Mouse (Mus musculus) lung, postnatal 4 days (tissue): ENCODE measurements around the gene Tmem176b.
"Not testable (repeated sequence)": the region's sequence is repeated elsewhere in the genome, so short reads cannot be mapped to it uniquely, and the experiment has no call there.

Source experiments
- DNase-seq, 2 experiments: peaks; one replicate each; pipeline ENCODE4 v3.0.0; 2021

Gene Tmem176b

GRCm38 (mm10) chr6:48840371-48840969 lies 826 bp downstream of the Tmem176b start, which contains the start of gene Tmem176a:
Gene Tmem176a, plus strand, starts transcription at chr6:48840919.
- DNase-seq: peak; percentile 68 to 70

GRCm38 (mm10) chr6:48838321-48839080 lies 2.8 kb downstream of the Tmem176b start:
- DNase-seq: no peak

DNA sequence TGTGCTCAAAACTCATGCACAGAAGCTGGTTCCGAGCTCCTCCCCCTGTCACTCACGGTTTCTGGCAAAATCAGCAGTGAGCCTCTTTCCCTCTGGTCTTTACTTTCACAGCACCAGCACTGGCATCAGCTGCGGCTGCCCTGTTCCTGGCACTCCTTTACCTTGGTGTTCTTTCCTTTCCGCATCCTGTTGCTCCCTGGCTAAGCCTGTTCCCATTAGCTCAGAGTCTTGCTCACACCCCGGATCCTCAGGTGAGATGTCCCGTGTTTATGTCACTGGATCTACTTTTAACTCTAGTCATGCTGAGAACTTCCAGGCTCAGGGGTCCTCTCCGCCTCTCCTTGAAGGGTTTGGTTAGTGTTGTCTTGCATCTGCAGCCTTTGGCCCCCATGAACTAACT lies 3.8 kb downstream of the Tmem176b start:
- no peak for DNase-seq

- DNase-seq: no peak
These were observed 5.2 kb downstream of the Tmem176b start for GRCm38 (mm10) chr6:48836146-48836545.

GRCm38 (mm10) chr6:48835241-48835640 lies 6.1 kb downstream of the Tmem176b start:
- no peak for DNase-seq

DNA sequence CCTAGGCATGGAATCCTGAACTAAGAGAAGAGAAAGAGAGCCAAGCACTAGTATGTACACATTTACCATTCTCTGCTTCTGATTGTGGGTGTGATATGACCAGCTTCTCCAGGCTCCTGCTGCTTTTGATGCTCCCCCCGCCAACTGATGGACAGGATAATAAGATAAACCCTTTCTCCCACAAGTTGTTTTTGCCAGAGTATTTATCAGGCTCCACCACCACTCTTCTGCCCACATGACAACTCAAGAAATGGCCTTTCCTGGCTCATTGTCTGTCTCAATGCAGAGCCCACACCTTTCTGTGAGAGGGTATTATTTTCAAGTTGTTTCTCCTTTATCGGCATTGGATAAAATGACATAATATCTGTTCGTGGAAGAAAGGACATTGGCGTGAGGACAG lies 7.8 kb downstream of the Tmem176b start:
- DNase-seq: no peak

- no peak for DNase-seq
These were observed 8.9 kb downstream of the Tmem176b start for GRCm38 (mm10) chr6:48832426-48832825.

GRCm38 (mm10) chr6:48831141-48831540 lies 10.2 kb downstream of the Tmem176b start:
- no peak for DNase-seq

DNA sequence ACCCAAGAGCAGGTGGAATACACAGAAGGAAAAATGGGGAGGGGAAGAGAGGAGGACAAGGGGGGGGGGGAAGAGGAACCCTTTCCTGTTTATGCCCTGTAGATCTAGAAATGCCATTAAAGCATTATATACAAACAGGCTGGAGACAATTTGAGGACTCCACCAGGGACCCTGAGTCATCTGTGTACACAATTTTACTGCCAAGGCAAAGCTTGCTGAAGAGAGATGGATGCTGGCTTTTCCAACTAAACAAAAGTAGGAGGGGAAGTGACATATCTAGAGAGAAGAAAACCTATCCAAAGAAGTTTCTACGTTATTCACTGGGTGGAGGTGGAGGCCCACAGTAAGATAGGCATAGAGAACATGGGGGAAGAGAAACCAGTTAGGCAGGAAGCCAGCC lies 11.1 kb downstream of the Tmem176b start:
- peak in 1 of 2 experiments; percentile 4 for DNase-seq

GRCm38 (mm10) chr6:48829651-48830050 lies 11.6 kb downstream of the Tmem176b start:
- peak in 1 of 2 experiments; percentile 6 for DNase-seq

- peak in 1 of 2 experiments; percentile 9 for DNase-seq
These were observed 12.3 kb downstream of the Tmem176b start for GRCm38 (mm10) chr6:48828976-48829375.

DNA sequence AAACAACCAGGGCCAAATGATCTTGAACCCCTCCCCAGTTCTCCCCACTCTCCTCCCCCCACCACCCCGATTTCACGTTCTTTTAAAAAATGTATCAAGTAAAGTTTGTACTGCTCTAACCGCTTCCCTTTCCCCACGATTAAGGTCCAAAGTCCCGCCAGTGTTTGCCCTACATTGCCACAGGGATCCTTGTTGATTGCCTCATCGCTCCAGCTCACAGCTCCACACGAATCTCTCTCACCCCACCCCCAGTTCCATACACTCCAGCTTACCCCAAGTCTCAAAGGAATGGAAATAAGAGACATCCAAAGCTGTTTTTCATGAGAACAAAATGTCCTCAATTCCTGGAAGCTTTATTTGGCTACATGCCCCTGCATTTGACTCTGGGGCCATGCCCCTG lies 16.3 kb downstream of the Tmem176b start:
- no peak for DNase-seq

- DNase-seq: not testable (repeated sequence)
These were observed 19.1 kb downstream of the Tmem176b start for GRCm38 (mm10) chr6:48821991-48822785.

DNA sequence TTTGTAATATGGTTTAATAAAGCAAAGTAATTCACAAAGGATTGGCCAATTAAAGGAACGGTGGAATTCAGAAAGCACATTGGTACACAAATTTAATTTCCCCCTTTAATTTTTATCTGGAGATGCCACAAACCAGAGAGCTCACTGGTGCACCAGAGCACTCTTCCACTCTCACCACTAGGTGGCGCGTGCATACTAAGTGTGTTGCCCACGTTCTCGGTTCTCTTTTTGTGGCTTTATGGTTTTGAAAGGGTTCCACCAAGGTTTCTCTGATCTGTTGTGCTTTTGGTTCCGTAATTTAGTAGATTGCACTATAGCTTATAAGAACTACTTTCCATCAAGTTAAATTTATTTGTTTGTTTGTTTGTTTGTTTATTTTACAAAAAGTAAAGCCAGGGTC lies 23.5 kb downstream of the Tmem176b start:
- peak; percentile 72 to 84 for DNase-seq

- DNase-seq: no peak
These were observed 26.3 kb downstream of the Tmem176b start for GRCm38 (mm10) chr6:48815013-48815412.

GRCm38 (mm10) chr6:48809494-48810219 lies 31.6 kb downstream of the Tmem176b start:
- DNase-seq: no peak

DNA sequence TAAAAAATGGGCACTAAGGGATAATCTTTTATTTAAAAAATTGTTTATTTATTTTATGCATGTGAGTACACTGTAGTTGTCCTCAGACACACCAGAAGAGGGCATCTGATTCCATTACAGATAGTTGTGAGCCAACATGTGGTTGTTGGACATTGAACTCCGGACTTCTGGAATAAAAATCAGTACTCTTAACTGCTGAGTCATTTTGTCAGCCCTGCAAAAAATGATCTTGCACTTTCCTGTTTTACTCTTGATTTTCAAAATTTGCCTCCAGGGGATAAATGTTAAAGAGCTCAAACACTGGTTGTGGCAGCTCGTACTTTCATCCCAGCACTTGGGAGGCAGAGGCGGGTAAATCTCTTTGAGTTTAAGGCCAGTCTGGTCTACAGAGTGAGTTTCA lies 34.5 kb downstream of the Tmem176b start:
- DNase-seq: no peak

DNA sequence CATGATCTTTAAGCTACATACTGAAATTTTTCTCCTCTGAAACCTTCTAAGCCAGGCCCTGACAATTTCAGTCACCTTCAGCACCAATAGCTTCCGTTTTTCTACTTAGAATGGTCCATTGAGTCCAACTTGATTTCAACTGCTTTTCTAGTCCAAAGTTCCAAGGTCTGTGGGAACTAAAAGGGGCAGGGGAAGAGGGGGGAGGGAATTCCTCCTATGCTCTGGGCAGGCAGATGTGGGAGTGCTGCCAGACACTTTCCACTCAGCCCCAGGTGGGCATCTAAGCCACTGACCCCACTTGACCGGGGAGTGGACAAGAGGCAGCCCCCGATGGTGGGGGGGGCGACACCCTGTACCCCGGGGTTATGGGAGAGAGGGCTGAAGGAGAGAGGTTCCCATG lies 37.0 kb downstream of the Tmem176b start:
- no peak for DNase-seq

GRCm38 (mm10) chr6:48803406-48804051 lies 37.8 kb downstream of the Tmem176b start:
- no peak for DNase-seq

DNA sequence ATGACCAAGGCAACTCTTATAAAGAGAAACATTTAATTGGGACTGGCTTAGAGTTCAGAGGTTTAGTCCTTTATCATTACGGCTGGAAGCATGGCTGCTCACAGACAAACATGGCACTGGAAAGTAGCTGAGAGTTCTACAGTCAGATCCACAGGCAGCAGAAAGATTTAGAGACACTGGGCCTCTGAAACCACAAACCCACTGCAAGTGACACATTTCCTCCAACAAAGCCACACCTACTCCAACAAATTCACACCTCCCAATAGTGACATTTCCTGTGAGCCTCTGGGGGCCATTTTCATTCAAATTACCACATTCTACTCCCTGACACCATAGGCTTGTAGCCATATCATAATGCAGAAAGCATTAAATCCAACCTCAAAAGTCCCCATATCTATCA lies 39.4 kb downstream of the Tmem176b start:
- no peak for DNase-seq

- DNase-seq: no peak
These were observed 53.4 kb downstream of the Tmem176b start for GRCm38 (mm10) chr6:48787867-48788266.

- DNase-seq: no peak
These were observed 55.7 kb downstream of the Tmem176b start for GRCm38 (mm10) chr6:48785601-48786000.
